Mouse (Mus musculus) cerebellum, adult 9-11 months (tissue): ENCODE measurements at regions not wholly inside any gene's neighbourhood (a gene's known extent, or its start where the extent isn't known, plus 50 kb on each side); places are given as distances from the start of the nearest gene placed in this dataset.

ENCODE experiments used
- DNase-seq: peaks from one replicate; pipeline ENCODE4 v3.0.0; 2022

GRCm38 (mm10) chr10:6053207-6053606 is 131.0 kb upstream of the Rgs17 start:
- no peak for DNase-seq

GRCm38 (mm10) chr10:6043358-6043757 is 121.2 kb upstream of the Rgs17 start:
- no peak for DNase-seq

- DNase-seq = no peak
Measured at GRCm38 (mm10) chr10:6039771-6040170, 117.6 kb upstream of the Rgs17 start.

- peak; percentile 78 for DNase-seq
Measured at GRCm38 (mm10) chr10:6035792-6036487, 113.7 kb upstream of the Rgs17 start.

DNA sequence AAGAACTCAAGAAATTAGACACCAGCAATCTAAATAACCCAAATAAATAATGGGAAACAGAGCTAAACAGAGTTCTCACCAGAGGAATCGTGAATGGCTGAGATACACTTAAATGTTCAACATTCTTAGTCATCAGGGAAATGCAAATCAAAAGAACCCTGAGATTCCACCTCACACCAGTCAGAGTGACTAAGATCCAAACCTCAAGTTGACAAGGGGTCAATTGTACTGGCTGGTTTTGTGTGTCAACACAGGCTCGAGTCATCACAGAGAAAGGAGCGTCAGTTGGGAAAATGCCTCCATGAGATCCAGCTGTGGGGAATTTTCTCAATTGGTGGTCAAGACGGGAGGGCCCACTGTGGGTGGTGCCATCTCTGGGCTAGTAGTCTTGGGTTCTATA is 110.3 kb upstream of the Rgs17 start:
- no peak for DNase-seq

DNA sequence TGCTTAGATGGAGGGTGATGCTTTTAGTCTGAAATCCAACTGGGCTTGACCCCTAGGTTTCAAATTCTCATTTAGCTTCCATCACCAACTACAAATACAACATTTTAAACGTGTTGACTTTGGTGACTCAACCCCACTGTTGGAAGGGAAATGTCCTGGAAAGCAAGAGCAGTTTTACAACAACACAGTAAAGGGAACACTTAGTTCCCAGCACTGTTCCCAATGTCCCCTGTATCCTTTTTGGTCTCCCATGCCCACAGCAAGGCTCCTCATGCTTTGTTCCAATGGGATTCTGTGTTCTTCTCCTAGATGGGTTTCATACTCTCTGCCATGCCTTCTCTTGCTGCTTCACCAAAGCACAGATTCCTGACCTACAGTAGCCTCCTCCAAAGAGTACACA is 105.4 kb upstream of the Rgs17 start:
- DNase-seq = no peak

DNA sequence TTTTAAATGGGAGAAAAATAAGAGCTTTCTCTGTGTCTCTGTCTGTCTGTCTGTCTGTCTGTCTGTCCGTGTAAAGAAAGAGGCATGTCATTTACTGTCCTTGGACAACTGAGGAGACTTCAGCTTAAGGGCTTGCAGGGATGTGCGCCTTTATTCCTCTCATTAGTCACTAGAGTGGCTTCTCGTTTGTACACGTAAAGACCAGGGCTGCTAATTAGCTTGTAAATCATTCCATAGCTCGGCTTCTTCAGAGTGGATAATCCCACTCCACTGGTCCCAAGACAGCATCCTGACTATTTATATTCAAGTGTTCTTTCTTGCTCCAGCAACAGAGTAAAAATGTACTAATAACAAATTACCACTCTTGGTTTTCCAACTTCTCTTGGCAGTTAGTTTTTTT is 104.1 kb upstream of the Rgs17 start:
- no peak for DNase-seq

DNA sequence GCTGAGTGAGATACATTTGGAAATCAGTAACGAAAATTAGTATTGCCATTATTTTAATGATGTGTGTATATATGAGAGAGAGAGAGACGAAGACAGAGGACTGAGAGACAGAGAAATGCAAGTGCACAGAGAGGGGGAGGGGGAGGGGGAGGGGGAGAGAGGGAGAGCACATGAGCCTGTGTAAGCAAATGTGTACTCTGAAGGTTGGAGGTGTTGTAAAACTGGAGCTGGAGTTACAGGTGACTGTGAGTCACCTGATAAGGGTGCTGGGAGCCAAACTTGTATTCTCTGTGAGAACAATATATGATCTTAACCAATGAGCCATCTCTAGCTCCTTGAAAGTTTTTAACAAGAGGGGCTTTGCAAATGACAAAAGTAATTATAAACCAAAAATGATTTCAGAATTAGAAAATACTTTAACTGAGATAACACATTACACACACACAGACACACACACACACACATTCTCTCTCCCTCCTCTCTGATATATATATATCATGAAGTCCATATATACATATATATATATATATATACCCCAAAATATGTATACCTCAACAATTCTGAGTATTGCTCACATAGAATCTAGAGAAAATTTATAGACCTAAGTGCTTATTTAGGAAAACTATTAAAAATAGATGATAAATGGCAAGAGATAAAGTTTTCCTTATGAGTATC is 100.5 kb upstream of the Rgs17 start:
- DNase-seq = no peak

DNA sequence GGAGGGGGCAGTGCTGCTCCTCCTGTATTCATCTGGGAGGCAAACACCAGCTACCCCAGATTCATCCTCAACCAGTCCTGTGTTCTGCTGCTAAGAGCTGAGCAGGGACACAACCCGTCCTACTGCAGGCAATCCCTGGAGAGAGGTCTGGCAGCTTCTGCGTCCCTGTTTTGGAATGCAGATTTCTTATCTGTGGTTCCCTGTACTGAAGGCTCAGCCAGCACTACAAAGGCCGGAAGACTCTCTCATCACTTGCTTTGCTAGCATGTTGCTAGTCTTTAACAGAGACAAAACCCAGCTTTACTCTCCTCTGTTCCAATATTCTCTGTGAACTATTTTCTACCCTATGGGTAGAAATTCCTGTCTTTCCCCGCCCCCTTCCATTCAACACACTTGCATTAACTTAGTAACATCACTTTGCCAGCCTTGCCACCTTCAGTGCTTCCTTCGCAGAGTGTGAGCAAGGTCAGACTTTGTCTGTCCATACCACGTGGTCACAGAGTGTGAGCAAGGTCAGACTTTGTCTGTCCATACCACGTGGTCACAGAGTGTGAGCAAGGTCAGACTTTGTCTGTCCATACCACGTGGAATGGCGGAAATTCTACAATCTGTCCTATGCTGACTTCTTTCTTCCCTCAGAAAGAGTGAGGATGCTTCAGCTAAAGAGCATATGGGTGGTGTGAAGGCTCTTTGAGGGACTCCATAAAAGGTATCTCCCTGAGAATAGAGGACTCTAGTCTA is 98.9 kb upstream of the Rgs17 start:
- no peak for DNase-seq

DNA sequence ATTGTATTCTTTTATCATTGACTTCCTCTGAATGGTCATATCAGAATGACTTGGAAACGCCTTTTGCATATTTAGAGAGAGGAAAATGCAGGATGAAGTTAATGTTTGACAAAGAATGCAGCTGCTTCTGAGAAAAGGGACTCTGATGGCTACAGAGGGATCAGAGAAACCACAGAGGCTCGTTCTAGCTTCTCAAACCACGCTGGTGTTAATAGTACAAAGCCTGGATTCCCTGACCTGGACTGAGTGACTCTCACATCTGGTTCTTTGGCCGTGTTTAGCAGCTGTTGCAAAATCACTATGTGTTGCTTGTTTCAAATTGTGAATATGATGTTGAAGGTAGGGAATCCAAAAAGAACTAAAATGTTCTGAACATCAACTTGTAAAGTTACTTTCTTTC is 91.5 kb upstream of the Rgs17 start:
- DNase-seq = no peak

DNA sequence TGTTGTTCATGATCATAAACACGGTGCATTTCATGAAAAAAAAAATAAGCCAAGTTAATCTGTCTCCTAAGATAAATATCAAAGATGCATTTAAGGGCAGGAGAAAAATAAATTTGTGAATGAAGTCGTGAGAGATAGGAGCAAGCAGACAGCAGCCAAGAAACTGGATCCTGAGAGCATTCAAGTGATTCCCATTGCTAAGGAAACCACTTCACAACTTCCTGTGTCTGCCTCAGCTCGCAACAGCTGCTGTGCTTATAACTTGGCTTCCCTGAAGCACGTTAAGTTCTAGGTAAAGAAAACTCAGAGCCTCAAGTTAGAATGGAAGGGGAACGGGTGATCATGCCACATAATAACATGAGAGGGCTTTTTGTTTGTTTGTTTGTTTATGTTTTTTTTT is 89.3 kb upstream of the Rgs17 start:
- DNase-seq = no peak

DNA sequence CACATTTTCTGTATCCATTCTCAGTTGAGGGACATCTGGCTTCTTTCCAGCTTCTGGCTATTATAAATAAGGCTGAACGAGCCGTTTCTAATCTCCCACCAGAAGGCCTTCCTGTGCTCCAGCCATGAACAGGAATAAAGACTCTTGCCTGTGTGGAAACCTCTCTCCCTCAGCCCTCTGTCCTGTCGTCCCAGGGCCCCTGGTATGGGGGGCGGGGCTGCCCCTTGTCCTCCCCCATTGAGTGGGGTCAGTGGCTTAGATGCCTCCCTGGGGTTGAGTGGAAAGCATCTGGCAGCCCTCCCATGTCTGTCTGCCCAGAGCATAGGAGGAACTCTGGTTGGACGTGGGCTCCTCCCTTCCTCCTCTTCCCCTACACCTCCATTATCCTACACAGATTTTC is 88.8 kb upstream of the Rgs17 start:
- no peak for DNase-seq

GRCm38 (mm10) chr10:6007238-6007972 is 85.2 kb upstream of the Rgs17 start:
- no peak for DNase-seq

- no peak for DNase-seq
Measured at GRCm38 (mm10) chr10:5981433-5981832, 59.2 kb upstream of the Rgs17 start.

- DNase-seq = no peak
Measured at GRCm38 (mm10) chr10:5978534-5978933, 56.3 kb upstream of the Rgs17 start.
